Mouse (Mus musculus) liver, embryonic 13.5 days (tissue): ENCODE results near the gene Fzr1. TPM values are rescaled to one million over a fixed set of nuclear protein-coding genes. Genes with fewer than 3 reads are reported as not detected.
A peak's percentile ranks its signal among the peaks of the same experiment; 100 is the strongest.

Experiments
- ATAC-seq: fragments of 200-750 bp; cut with Nextera tagmentation; 2 replicates; pipeline ENCODE4 v1.8.0; 2017; ENCODE audit warnings: low read depth, mild to moderate bottlenecking, moderate number of reproducible peaks, moderate library complexity
- DNase-seq: peaks from one replicate; pipeline ENCODE4 v3.0.0; 2022
- H3K27ac ChIP-seq: fragments of 300-500 bp; sonication (generic); 2 replicates; pipeline ENCODE4 v1.5.1; 2015; ENCODE audit warnings: moderate library complexity, mild to moderate bottlenecking, inconsistent platforms
- H3K27me3 ChIP-seq: fragments of 300-500 bp; sonication (generic); 2 replicates; pipeline ENCODE4 v1.6.1; 2015; ENCODE audit warnings: mild to moderate bottlenecking, inconsistent platforms
- H3K36me3 ChIP-seq: fragments of 300-500 bp; sonication (generic); 2 replicates; pipeline ENCODE4 v1.6.1; 2015; ENCODE audit warnings: mild to moderate bottlenecking, inconsistent platforms
- H3K4me1 ChIP-seq: fragments of 300-500 bp; sonication (generic); replicated peaks from 2 replicates; pipeline ENCODE4 v1.6.1; 2015; ENCODE audit warnings: inconsistent platforms
- H3K4me2 ChIP-seq: fragments of 300-500 bp; sonication (generic); 2 replicates; pipeline ENCODE4 v1.6.1; 2015; ENCODE audit warnings: inconsistent platforms, mild to moderate bottlenecking, moderate library complexity
- H3K4me3 ChIP-seq: fragments of 300-500 bp; sonication (generic); replicated peaks from 2 replicates; pipeline ENCODE4 v1.5.1; 2015; ENCODE audit warnings: mild to moderate bottlenecking, inconsistent platforms
- H3K9ac ChIP-seq: fragments of 300-500 bp; sonication (generic); 2 replicates; pipeline ENCODE4 v1.6.1; 2015; ENCODE audit warnings: mild to moderate bottlenecking, inconsistent platforms
- H3K9me3 ChIP-seq: fragments of 300-500 bp; sonication (generic); replicated peaks from 2 replicates; pipeline ENCODE4 v1.6.1; 2016; ENCODE audit warnings: inconsistent platforms
- WGBS: fragments of 180-500 bp; shearing (Covaris S2); methylation state at CpG from one replicate; pipeline ENCODE4 v1.1.7; 2015; ENCODE audit not compliant: insufficient replicate concordance; 5-methylcytosine and 5-hydroxymethylcytosine counted together
- polyA plus RNA-seq: library from polyadenylated mRNA; unstranded; fragments of >200 nt; fragmentation: Nextera tagmentation; extraction: Ambion mirVana; gene quantifications from 2 replicates; pipeline ENCODE4 v1.2.1, GENCODE M21; 2015

Fzr1 gene
- 89.5 and 94.1 TPM in 2 replicates for polyA plus RNA-seq

DNA sequence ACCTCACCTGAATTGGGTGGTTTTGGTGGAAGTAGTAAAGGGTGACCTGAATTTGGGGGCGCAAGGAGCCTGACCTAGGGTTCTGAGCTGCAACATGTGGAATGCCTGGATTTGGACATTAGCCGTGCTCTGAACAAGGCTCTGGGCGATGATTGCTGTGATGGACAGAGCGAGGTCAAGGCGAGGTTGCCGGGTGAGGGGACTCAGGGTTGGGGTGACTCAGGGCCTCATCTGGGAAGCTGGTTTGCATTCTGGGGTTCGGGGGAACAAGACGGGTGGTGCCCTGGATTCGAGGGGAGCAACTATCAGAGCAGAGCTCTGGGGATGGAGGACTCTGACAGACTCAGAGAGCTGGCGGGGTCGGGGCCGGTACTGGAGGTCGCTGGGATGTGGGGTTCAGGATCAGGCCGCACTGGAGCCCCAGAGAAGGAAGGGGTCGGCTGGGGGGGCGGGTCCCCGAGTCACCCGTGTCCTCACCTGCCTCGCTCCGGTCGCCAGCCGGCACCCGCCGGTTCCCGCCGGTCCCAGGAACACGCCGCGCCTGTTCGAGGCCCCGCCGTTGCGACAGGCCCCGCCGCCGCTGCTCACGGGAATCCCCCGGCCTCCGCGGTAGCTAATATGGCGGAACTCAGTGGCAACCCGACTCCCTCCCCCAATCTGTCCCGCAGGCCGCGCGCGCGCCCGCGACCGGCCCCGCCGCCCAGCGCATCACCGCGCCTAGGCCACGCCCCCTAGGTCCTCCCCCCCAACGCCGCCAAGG, at the start of gene Fzr1:
Fzr1 (minus strand) TSS at position 724 of the 760 bp plus-strand sequence.
- H3K27me3 ChIP-seq: no peaks in the 10 kb centered on the region
- no peak for ATAC-seq
- peak within 1 kb of the TSS; percentile 99 for H3K27ac ChIP-seq
- no peak for DNase-seq
- H3K9ac ChIP-seq: peak within 1 kb of the TSS; percentile 99
- H3K9me3 ChIP-seq: no peaks in the 10 kb centered on the region
- peaks cover 34% of the 10 kb centered on the region for H3K36me3 ChIP-seq
- H3K4me2 ChIP-seq: peak within 1 kb of the TSS; percentile 89
- H3K4me1 ChIP-seq: peaks cover 85% of the 10 kb centered on the region
- 1% methylated on average over 46 of the region's 59 CpGs for WGBS
- peak within 1 kb of the TSS; percentile 89 for H3K4me3 ChIP-seq

- no peak overlapping the region for H3K9ac ChIP-seq
- H3K9me3 ChIP-seq: no peaks in the 10 kb centered on the region
- no peak overlapping the region for H3K4me2 ChIP-seq
- H3K27ac ChIP-seq: no peak overlapping the region
- ATAC-seq (no peak), DNase-seq (no peak)
- peaks cover 65% of the 10 kb centered on the region for H3K4me1 ChIP-seq
- no peaks in the 10 kb centered on the region for H3K36me3 ChIP-seq
- no peak overlapping the region for H3K4me3 ChIP-seq
- WGBS: 76% methylated on average over 8 of the region's 8 CpGs
- peaks cover 93% of the 10 kb centered on the region for H3K27me3 ChIP-seq
Observed at GRCm38 (mm10) chr10:81427804-81428506, 49.6 kb upstream of the Fzr1 start.

GRCm38 (mm10) chr10:81427327-81427726, 49.0 kb upstream of the Fzr1 start:
- Histone ChIP-seq H3K9ac (no peak overlapping the region; the same call in 1 of the 2 replicates), H3K4me3 (peak overlapping the region; percentile 58), H3K4me2 (peak overlapping the region; percentile 67), H3K27ac (no peak overlapping the region), H3K4me1 (peaks cover 58% of the 10 kb centered on the region), H3K36me3 (no peaks in the 10 kb centered on the region), H3K27me3 (peaks cover 95% of the 10 kb centered on the region), H3K9me3 (no peaks in the 10 kb centered on the region)
- DNase-seq (no peak), ATAC-seq (no peak)
- 42% methylated on average over 3 of the region's 3 CpGs for WGBS

GRCm38 (mm10) chr10:81426897-81427296, 48.6 kb upstream of the Fzr1 start:
- DNase-seq: no peak
- H3K9ac ChIP-seq: peak overlapping the region; percentile 62
- no peak for ATAC-seq
- H3K4me2 ChIP-seq: peak overlapping the region; percentile 67
- no peaks in the 10 kb centered on the region for H3K36me3 ChIP-seq
- no peak overlapping the region; the same call in 1 of the 2 replicates for H3K27ac ChIP-seq
- no peaks in the 10 kb centered on the region for H3K9me3 ChIP-seq
- H3K4me3 ChIP-seq: peak overlapping the region; percentile 58
- 2% methylated on average over 30 of the region's 38 CpGs for WGBS
- peaks cover 97% of the 10 kb centered on the region for H3K27me3 ChIP-seq
- peaks cover 56% of the 10 kb centered on the region for H3K4me1 ChIP-seq

DNA sequence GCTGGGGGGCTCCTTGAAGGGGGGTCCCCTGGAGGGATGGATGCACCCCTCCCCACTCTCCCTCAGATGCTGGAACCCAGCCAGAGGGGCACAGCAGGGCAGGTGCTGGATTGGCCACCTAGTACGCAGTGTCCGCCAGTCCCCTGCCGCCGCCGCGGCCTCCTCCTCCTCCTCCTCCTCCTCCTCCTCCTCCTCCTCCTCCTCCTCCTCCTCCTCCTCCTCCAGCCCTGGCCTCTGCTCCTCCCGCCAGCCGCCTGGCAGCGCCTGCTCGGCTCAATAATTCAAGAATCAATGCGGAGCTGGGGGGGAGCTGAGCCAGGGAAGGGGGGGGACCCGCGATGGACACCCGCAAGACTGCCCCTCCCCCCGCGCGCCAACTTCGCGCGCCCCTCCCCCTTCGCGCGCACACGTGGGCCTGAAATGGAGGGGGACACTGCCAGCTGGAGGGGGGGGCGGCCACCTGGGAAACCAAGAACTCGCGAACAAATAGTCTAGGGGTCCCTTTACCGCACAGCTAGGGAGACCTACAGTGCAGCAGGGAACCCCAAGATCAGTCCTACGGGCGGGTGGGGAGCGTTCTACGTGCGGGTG, 47.9 kb upstream of the Fzr1 start:
- Histone ChIP-seq H3K4me1 (peaks cover 50% of the 10 kb centered on the region), H3K9me3 (no peaks in the 10 kb centered on the region), H3K4me2 (peak overlapping the region; percentile 67), H3K9ac (peak overlapping the region; percentile 62), H3K27ac (no peak overlapping the region), H3K36me3 (no peaks in the 10 kb centered on the region), H3K27me3 (peaks cover 96% of the 10 kb centered on the region), H3K4me3 (peak overlapping the region; percentile 58)
- ATAC-seq (no peak), DNase-seq (no peak)
- WGBS: 2% methylated on average over 22 of the region's 33 CpGs

DNA sequence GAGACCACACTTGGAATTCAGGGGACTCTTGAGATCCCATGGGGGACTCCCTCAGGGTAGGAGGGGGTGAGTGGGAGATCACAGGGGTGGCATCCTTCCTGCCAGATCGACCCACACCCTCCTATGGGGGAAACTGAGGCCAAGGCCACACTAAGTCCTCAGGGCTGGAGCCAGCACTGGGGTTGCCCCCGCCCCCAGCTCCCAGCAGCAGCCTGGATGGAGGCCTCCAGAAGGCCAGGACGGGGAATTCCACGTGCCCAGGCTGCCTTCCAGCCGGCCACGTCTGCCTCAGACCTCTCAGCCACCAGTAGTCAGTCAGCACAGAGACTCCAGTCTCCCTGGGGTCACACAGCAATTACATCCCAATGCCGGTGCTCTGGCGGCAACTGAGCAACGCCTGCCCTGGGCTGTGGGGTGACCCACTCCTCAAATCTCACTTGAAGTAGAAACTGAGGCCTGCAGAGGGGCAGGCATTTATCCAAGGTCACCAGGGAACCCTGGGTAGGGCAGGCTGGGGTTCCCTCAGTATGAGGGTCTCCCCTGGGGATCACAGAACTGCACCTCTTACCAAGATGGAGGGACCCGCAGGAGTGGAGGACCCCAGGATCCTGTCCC, 47.0 kb upstream of the Fzr1 start:
- Histone ChIP-seq H3K9ac (no peak overlapping the region), H3K4me3 (peak overlapping the region; percentile 58; the same call in 1 of the 2 replicates)

GRCm38 (mm10) chr10:81424246-81425051, 46.1 kb upstream of the Fzr1 start:
- Histone ChIP-seq H3K4me2 (peak overlapping the region; percentile 67), H3K27ac (peak overlapping the region; percentile 43; the same call in 1 of the 2 replicates), H3K4me1 (peaks cover 45% of the 10 kb centered on the region), H3K36me3 (no peaks in the 10 kb centered on the region), H3K27me3 (peaks cover 84% of the 10 kb centered on the region), H3K9ac (no peak overlapping the region), H3K9me3 (no peaks in the 10 kb centered on the region), H3K4me3 (0 out of 2 replicates have a peak overlapping the region, but pooled peaks have one; percentile 13)
- ATAC-seq (no peak), DNase-seq (no peak)
- WGBS: 11% methylated on average over 25 of the region's 25 CpGs

More for the DNA sequence above, 47.0 kb upstream of the Fzr1 start:
- 44% methylated on average over 10 of the region's 10 CpGs for WGBS
- H3K27ac ChIP-seq: no peak overlapping the region; the same call in 1 of the 2 replicates
- peaks cover 45% of the 10 kb centered on the region for H3K4me1 ChIP-seq
- DNase-seq (no peak), ATAC-seq (no peak)
- no peaks in the 10 kb centered on the region for H3K36me3 ChIP-seq
- H3K27me3 ChIP-seq: peaks cover 93% of the 10 kb centered on the region
- H3K4me2 ChIP-seq: peak overlapping the region; percentile 67
- H3K9me3 ChIP-seq: no peaks in the 10 kb centered on the region

DNA sequence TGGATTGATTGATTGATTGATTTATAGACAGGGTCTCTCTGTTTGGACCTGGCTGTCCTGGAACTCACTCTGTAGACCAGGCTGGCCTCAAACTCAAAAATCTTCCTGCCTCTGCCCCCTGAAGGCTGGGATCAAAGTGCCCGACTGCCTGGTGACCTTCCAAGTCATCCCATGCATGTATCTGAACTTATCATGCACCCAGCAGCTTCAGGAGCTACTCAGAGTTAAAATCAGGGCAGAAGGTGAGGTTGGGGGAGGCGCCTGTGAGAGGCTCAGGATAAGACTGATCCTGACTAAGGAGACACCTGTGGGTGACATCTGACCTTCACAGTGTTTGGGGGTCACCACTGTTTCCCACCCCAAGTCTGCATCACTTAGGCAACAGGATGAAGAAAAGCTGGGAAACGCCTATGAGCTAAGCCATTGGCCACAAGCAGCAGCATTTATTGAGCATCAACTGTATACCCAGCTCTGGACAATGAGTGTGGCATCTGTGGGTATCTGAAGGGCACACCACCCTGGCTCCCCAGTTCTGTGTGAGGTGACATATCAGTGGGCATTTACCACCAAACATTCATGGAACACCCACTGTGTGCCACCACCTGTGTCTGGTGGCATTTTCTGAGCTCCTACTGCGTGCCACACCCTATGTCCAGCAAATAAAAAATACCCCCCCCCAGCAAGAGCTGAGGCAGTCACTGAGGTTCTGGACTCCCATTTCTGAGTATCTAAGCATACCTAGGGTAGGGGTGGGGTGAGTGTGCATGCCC, 45.3 kb upstream of the Fzr1 start:
- Histone ChIP-seq H3K4me1 (peaks cover 47% of the 10 kb centered on the region), H3K4me3 (no peak overlapping the region), H3K9ac (no peak overlapping the region), H3K27ac (peak overlapping the region; percentile 43; the same call in 1 of the 2 replicates), H3K27me3 (peaks cover 76% of the 10 kb centered on the region), H3K4me2 (no peak overlapping the region), H3K36me3 (no peaks in the 10 kb centered on the region), H3K9me3 (no peaks in the 10 kb centered on the region)
- DNase-seq: no peak
- 38% methylated on average over 4 of the region's 4 CpGs for WGBS
- no peak for ATAC-seq

- H3K4me2 ChIP-seq: no peak overlapping the region
- no peak for DNase-seq
- H3K27me3 ChIP-seq: peaks cover 71% of the 10 kb centered on the region
- no peak overlapping the region for H3K27ac ChIP-seq
- no peaks in the 10 kb centered on the region for H3K36me3 ChIP-seq
- H3K4me3 ChIP-seq: no peak overlapping the region
- H3K4me1 ChIP-seq: peaks cover 56% of the 10 kb centered on the region
- ATAC-seq: no peak
- no peaks in the 10 kb centered on the region for H3K9me3 ChIP-seq
- 66% methylated on average over 3 of the region's 3 CpGs for WGBS
- no peak overlapping the region for H3K9ac ChIP-seq
Observed at GRCm38 (mm10) chr10:81422661-81423217, 44.4 kb upstream of the Fzr1 start.

GRCm38 (mm10) chr10:81422191-81422590, 43.9 kb upstream of the Fzr1 start:
- 60% methylated on average over 6 of the region's 6 CpGs for WGBS
- Histone ChIP-seq H3K4me3 (no peak overlapping the region), H3K27me3 (peaks cover 71% of the 10 kb centered on the region), H3K4me2 (no peak overlapping the region), H3K9me3 (no peaks in the 10 kb centered on the region), H3K27ac (no peak overlapping the region), H3K4me1 (peaks cover 59% of the 10 kb centered on the region), H3K36me3 (no peaks in the 10 kb centered on the region), H3K9ac (no peak overlapping the region)
- no peak for DNase-seq
- ATAC-seq: no peak
